Mouse (Mus musculus): ENCODE data around the gene Pax7.
A peak's percentile ranks its signal among the peaks of the same experiment; 100 is the strongest.

The Pax7 gene

GRCm38 (mm10) chr4:139747190-139747936, 86.0 kb downstream of the Pax7 start:
- no peak for DNase-seq (ENCODE audit: low spot score)

- DNase-seq (ENCODE audit: low spot score): no peak
Observed at GRCm38 (mm10) chr4:139746177-139746576, 87.2 kb downstream of the Pax7 start.

GRCm38 (mm10) chr4:139744765-139745395, 88.4 kb downstream of the Pax7 start:
- no peak for DNase-seq (ENCODE audit: low spot score)

GRCm38 (mm10) chr4:139743626-139744025, 89.7 kb downstream of the Pax7 start:
- no peak for DNase-seq (ENCODE audit: low spot score)

- no peak for DNase-seq (ENCODE audit: low spot score)
Observed at GRCm38 (mm10) chr4:139737035-139737434, 96.3 kb downstream of the Pax7 start.

GRCm38 (mm10) chr4:139727101-139727500, 106.2 kb downstream of the Pax7 start:
- DNase-seq (ENCODE audit: low spot score): no peak

GRCm38 (mm10) chr4:139725421-139725820, 107.9 kb downstream of the Pax7 start:
- DNase-seq (ENCODE audit: low spot score): no peak

DNA sequence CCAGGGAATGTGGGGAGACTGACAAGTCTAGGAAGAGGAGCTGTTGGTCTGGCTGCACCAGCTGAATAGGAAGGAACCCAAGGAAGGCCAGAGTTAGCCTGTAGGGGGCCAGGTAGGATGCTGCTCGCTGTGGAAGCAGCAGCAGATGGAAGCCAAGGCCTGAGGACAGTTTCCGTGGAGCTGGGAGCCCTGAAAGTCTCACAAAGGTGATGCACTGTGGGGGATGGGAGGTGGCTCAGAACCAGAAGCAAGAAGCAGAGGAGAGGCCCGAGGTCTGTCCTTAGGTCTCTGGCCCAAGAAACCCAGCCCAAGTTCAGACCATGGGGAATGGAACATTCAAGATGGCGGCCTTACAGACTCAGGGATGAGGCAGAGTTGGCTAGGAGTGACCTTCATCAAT, 109.0 kb downstream of the Pax7 start:
- DNase-seq (ENCODE audit: low spot score): no peak

DNA sequence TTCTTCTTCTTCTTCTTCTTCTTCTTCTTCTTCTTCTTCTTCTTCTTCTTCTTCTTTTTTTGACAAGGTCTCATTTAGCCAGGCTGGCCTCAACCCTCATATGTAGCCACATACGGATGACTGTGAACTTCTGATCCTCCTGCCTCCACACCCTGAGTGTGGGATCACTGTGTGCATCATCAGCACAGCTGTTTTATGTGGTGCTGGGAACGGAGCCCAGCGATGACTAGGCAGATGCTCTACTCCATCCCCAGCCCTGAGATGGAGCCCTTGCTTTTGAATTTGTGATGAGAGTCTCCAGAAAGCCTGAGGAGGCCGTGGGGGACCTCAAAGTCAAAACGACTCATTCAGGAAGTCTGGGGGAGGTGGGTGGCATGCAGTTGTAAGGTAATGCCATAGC, 114.3 kb downstream of the Pax7 start:
- DNase-seq (ENCODE audit: low spot score): no peak

DNA sequence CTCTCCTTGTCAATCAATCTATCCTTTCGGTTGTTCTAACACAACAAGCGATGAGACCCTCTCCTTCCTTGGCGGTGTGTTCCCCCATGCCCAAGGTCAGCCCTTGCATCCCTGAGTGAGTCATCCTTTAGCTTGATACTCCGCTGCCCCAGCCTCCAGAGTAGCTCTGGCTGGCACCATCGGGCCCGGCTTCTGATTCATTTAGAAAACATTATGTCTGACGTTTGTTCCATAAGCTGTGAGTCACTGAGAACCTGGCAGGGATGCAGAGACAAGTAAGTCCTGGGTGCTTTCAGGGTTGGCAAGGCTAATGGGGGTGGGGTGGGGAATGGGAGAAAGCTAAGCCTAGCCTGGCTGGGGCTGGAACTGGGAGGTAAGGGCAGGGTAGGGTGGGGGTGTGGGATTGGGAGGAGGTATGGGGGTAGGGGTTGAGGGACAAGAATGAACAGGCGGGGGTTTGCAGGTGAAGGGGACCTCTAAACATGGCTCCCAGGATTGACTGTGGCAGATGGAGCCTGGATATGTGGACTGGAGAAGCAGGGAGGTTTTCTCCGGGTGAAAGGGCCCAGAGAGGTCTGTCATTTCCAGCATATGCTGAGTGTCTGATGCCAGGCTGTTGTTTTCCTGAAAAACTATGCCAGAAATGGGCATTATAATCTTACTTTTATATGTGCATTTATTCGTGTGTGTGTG, 116.7 kb downstream of the Pax7 start:
- DNase-seq (ENCODE audit: low spot score): peak; percentile 13

DNA sequence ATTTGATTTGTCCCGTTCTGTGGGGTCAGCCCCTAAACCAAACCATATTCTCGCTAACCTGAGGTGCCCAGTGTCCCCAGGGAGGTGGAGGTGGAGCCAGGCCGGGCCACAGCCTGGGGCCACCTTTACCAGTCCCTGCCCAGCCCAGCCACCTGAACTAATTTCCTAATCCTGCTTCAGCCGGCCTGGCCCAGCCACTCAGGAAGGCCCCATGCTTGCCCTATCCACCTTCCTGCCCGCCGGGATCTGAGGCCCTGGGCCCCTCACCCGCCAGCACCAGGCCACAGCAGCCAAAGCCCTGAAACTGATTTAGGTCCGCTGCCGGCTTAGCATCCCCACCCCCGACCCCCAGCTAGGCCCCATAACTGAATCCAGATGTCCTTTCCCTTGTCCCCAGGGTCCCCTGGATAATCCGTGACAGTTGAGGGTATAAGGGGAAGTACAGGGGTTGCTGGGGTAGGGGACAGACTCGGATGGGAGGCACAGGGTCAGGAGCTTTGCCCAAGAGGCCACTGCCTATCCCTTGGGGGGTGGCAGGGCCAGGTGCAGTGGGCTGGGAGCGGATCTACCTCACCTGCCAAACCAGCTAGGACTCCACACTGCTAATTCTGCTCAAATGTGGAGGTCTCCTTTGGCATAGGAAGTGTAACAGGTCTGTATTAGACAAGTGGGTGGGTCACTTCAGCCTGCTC, 117.9 kb downstream of the Pax7 start:
- DNase-seq (ENCODE audit: low spot score): no peak

GRCm38 (mm10) chr4:139710467-139711334, 122.6 kb downstream of the Pax7 start:
- DNase-seq (ENCODE audit: low spot score): no peak

GRCm38 (mm10) chr4:139705986-139706385, 127.3 kb downstream of the Pax7 start:
- no peak for DNase-seq (ENCODE audit: low spot score)

DNA sequence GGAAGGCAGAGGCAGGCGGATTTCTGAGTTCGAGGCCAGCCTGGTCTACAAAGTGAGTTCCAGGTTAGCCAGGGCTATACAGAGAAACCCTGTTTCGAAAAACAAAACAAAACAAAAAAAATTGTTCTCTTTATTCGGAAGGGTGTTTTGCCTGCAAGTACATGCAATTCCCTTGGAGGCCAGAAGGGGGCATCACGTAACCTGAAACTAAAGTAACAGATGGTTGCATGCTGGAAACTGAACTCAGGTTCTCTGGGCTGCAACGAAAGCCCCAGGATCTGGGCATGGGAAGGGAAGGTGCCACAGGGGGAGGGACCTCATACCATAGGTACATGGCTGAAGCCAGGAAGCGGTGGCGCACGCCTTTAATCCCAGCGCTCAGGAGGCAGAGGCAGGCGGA, 129.9 kb downstream of the Pax7 start:
- DNase-seq (ENCODE audit: low spot score): no peak

DNA sequence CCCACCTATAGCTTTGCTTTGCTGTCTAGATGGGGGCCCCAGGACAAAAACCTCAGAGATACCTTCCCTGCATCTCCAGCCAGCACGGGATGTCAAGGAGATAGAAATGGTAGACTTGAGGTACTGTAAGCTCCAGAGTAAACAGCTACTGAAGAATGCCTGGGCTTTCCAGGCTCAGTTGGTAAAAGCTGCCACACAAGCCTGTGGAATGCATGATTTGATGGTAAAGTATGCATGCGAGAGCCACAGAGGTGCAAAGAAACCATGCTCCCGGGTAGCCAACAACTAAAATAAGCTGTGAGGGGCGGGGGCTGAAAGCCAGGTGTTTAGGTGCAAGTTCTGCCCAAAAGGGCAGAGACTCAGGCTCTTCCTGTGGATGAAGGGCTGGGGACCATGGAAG, 130.4 kb downstream of the Pax7 start:
- no peak for DNase-seq (ENCODE audit: low spot score)

- no peak for DNase-seq (ENCODE audit: low spot score)
Observed at GRCm38 (mm10) chr4:139698602-139699001, 134.7 kb downstream of the Pax7 start.

DNA sequence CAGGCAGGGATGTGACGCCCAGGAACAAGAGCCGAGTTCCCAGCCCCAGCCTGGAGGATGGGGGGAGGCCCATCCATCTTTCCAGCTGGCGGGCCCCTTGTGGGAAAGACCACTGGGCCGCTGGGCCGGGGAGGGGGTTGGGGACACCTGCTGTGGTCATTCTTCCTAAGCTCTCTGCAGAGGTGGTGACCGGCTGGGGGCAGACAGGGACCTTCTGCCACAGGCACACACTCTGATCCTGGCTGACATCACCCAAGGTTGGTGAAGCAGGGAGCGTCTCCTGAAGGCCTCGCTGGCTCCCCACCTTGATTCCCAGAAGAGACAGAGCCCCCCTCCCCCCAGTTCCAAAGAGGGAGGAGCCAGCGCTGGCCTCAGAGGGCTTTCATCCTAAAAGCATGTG, 135.6 kb downstream of the Pax7 start:
- DNase-seq (ENCODE audit: low spot score): no peak

- DNase-seq (ENCODE audit: low spot score): no peak
Observed at GRCm38 (mm10) chr4:139693315-139693714, 140.0 kb downstream of the Pax7 start.

DNA sequence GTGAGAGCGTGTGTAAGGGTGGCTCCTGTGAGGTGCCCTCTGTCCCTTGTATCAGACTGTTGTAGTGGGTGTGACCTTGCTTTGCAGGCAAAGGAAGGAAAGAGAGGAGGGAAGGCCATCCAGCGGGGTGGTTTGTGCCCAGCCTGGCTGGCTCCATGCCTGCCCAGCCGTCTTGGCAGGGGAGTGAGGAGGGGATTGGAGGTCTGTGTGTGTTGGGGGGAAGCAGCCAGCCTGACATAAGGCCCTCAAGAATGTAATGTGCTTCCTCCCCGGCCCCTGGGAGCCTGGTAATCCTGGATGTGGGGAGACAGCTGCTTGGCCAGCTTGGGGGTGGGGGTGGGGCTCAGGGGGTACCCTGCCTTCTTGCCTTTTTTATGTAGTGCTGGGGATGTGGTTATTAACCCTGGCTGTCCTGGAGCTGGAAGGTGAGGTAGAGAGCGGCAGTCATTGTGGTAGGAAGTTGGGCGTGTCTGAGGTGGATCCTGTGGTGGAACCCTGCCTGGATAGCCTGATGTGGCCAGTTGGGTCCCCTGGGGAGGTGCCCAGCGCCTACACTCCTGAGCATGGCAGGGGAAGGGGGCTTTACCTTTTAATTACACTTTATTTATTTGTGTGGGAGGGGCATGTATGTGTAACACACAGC, 143.6 kb downstream of the Pax7 start:
- no peak for DNase-seq (ENCODE audit: low spot score)

- no peak for DNase-seq (ENCODE audit: low spot score)
Observed at GRCm38 (mm10) chr4:139688058-139688457, 145.3 kb downstream of the Pax7 start.
